Mouse (Mus musculus) heart, embryonic 14.5 days (tissue): Measurements from ENCODE around the gene Gm48551. TPM values are rescaled to one million over a fixed set of nuclear protein-coding genes. Genes with fewer than 3 reads are reported as not detected.

Source experiments
- ATAC-seq: fragments of 200-750 bp; cut with Nextera tagmentation; 2 replicates; pipeline ENCODE4 v1.8.0; 2017; ENCODE audit warnings: low read depth, moderate TSS enrichment; ENCODE audit not compliant: insufficient number of reproducible peaks, insufficient read depth, low FRiP score
- H3K27ac ChIP-seq, 2 experiments: fragments of 200-500 bp in 1 of 2; fragments of 300-500 bp in 1 of 2; sonication (generic) in 1 of 2; replicated peaks in 1 of 2; 2 replicates each; pipeline ENCODE4 v1.5.1; 2012 to 2014; ENCODE audit warnings: low read depth in 2 of 2, low read length in 2 of 2, control low read depth in 1 of 2, mild to moderate bottlenecking in 1 of 2, mixed read lengths in 1 of 2; ENCODE audit not compliant: control insufficient read depth in 1 of 2, insufficient read depth in 1 of 2
- H3K27me3 ChIP-seq: fragments of 300-500 bp; sonication (generic); 2 replicates; pipeline ENCODE4 v1.6.1; 2014; ENCODE audit warnings: mild to moderate bottlenecking, low read length, control low read depth; ENCODE audit not compliant: control insufficient read depth, insufficient read depth
- H3K36me3 ChIP-seq: fragments of 300-500 bp; sonication (generic); 2 replicates; pipeline ENCODE4 v1.6.1; 2014; ENCODE audit warnings: mild to moderate bottlenecking, control low read depth, low read length, mixed read lengths; ENCODE audit not compliant: control insufficient read depth, insufficient read depth
- H3K4me1 ChIP-seq, 2 experiments: fragments of 200-500 bp in 1 of 2; fragments of 300-500 bp in 1 of 2; sonication (generic) in 1 of 2; 2 replicates each; pipeline ENCODE4 v1.6.1; 2012 to 2014; ENCODE audit warnings: low read length in 2 of 2, control low read depth in 1 of 2, mixed read lengths in 1 of 2; ENCODE audit not compliant: control insufficient read depth in 2 of 2, insufficient read depth in 2 of 2
- H3K4me2 ChIP-seq: fragments of 300-500 bp; sonication (generic); 2 replicates; pipeline ENCODE4 v1.6.1; 2014; ENCODE audit warnings: mild to moderate bottlenecking, low read length
- H3K4me3 ChIP-seq, 2 experiments: fragments of 200-500 bp in 1 of 2; fragments of 300-500 bp in 1 of 2; sonication (generic) in 1 of 2; 2 replicates each; pipeline ENCODE4 v1.5.1; 2012 to 2014; ENCODE audit warnings: low read length in 2 of 2, mild to moderate bottlenecking in 2 of 2, control low read depth in 1 of 2, low read depth in 1 of 2, moderate library complexity in 1 of 2; ENCODE audit not compliant: control insufficient read depth in 1 of 2, insufficient read depth in 1 of 2
- H3K9ac ChIP-seq: fragments of 300-500 bp; sonication (generic); 2 replicates; pipeline ENCODE4 v1.6.1; 2014; ENCODE audit warnings: mild to moderate bottlenecking, low read length
- H3K9me3 ChIP-seq: fragments of 300-500 bp; sonication (generic); 2 replicates; pipeline ENCODE4 v1.6.1; 2016; ENCODE audit warnings: low read length, control low read depth; ENCODE audit not compliant: control insufficient read depth
- WGBS: fragments of 180-500 bp; shearing (Covaris S2); extraction: QIAGEN DNeasy Blood & Tissue Kit; methylation state at CpG from one replicate; pipeline ENCODE4 v1.1.7; 2014; 5-methylcytosine and 5-hydroxymethylcytosine counted together
- polyA plus RNA-seq: library from polyadenylated mRNA; unstranded; fragments of >200 nt; fragmentation: Nextera tagmentation; extraction: Ambion mirVana; gene quantifications from 2 replicates; pipeline ENCODE4 v1.2.1, GENCODE M21; 2014

Gm48551 gene
- polyA plus RNA-seq, 1 experiment from 2014 or later: 1.7 TPM

GRCm38 (mm10) chr10:81389801-81390677 lies 5.8 kb downstream of the Gm48551 start:
- H3K4me3 ChIP-seq: no peak overlapping the region
- peak; percentile 48; the same call in 1 of the 2 replicates for ATAC-seq
- H3K36me3 ChIP-seq: peaks cover 38% of the 10 kb centered on the region
- peaks cover 14 to 35% of the 10 kb centered on the region in 2 experiments for H3K4me1 ChIP-seq
- peak overlapping the region; percentile 12; the same call in 1 of the 2 replicates for H3K9ac ChIP-seq
- no peaks in the 10 kb centered on the region for H3K9me3 ChIP-seq
- peak overlapping the region; percentile 17 to 68; a peak in 3 of 4 replicates for H3K27ac ChIP-seq
- no peak overlapping the region for H3K4me2 ChIP-seq
- WGBS: 55% methylated on average over 23 of the region's 23 CpGs
- H3K27me3 ChIP-seq: no peaks in the 10 kb centered on the region

GRCm38 (mm10) chr10:81390678-81390965 lies 6.4 kb downstream of the Gm48551 start:
- H3K9me3 ChIP-seq: no peaks in the 10 kb centered on the region
- peaks cover 10 to 30% of the 10 kb centered on the region in 2 experiments for H3K4me1 ChIP-seq
- no peak for ATAC-seq
- no peaks in the 10 kb centered on the region for H3K27me3 ChIP-seq
- no peak overlapping the region for H3K4me2 ChIP-seq
- no peak overlapping the region for H3K4me3 ChIP-seq
- no peak overlapping the region for H3K27ac ChIP-seq
- H3K9ac ChIP-seq: no peak overlapping the region
- peaks cover 38% of the 10 kb centered on the region for H3K36me3 ChIP-seq
- WGBS: 87% methylated on average over 13 of the region's 13 CpGs

DNA sequence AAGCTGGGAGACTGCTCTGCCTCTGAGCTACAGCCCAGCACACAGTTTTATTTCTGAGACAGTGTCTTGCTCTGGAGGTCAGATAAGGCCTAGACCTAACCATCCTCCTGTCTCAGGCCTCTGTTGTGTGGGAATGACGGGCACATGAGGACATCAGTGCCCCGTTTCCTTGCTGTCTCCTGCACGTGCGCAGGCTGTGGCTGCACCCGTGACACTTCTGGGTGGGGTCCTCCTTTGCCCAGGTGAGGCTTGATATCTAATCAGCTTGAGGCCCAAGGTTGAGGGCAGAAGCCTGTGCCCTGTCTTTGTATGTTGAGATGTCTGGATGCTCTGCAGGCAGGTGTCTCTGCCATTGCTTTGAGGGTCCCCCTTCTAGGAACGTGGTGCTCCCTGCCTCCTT lies 8.0 kb downstream of the Gm48551 start:
- ATAC-seq: no peak
- Histone ChIP-seq H3K36me3 (peaks cover 30% of the 10 kb centered on the region), H3K4me2 (no peak overlapping the region), H3K4me3 (no peak overlapping the region), H3K27me3 (no peaks in the 10 kb centered on the region), H3K27ac (no peak overlapping the region), H3K9ac (no peak overlapping the region), H3K9me3 (no peaks in the 10 kb centered on the region), H3K4me1 (peaks cover 10 to 30% of the 10 kb centered on the region in 2 experiments)
- WGBS: 75% methylated on average over 6 of the region's 6 CpGs

GRCm38 (mm10) chr10:81392781-81393185 lies 8.5 kb downstream of the Gm48551 start, which contains the start of gene Smim24:
Gene Smim24, plus strand, starts transcription at chr10:81393051.
- Histone ChIP-seq H3K36me3 (peaks cover 30% of the 10 kb centered on the region), H3K9ac (peak within 1 kb of the TSS; percentile 69), H3K9me3 (no peaks in the 10 kb centered on the region), H3K27me3 (no peaks in the 10 kb centered on the region), H3K4me2 (peak within 1 kb of the TSS; percentile 71), H3K4me1 (peaks cover 10 to 30% of the 10 kb centered on the region in 2 experiments), H3K27ac (peak within 1 kb of the TSS; percentile 21 to 53; a peak in 3 of 4 replicates), H3K4me3 (peak within 1 kb of the TSS; percentile 30 to 31)
- ATAC-seq: no peak
- WGBS: 60% methylated on average over 14 of the region's 14 CpGs

- no peak for ATAC-seq
- H3K4me2 ChIP-seq: peak overlapping the region; percentile 71
- H3K27ac ChIP-seq: peak overlapping the region; percentile 21 to 53; a peak in 3 of 4 replicates
- H3K9me3 ChIP-seq: no peaks in the 10 kb centered on the region
- peak overlapping the region; percentile 30 to 31 for H3K4me3 ChIP-seq
- peaks cover 10 to 30% of the 10 kb centered on the region in 2 experiments for H3K4me1 ChIP-seq
- H3K9ac ChIP-seq: peak overlapping the region; percentile 69
- WGBS: 8% methylated on average over 19 of the region's 19 CpGs
- H3K36me3 ChIP-seq: peaks cover 29% of the 10 kb centered on the region
- H3K27me3 ChIP-seq: no peaks in the 10 kb centered on the region
Observed at GRCm38 (mm10) chr10:81393456-81394063, 9.3 kb downstream of the Gm48551 start.

- ATAC-seq: no peak
- Histone ChIP-seq H3K9me3 (no peaks in the 10 kb centered on the region), H3K27ac (no peak overlapping the region), H3K27me3 (no peaks in the 10 kb centered on the region), H3K36me3 (peaks cover 36% of the 10 kb centered on the region), H3K9ac (no peak overlapping the region), H3K4me2 (no peak overlapping the region), H3K4me3 (no peak overlapping the region), H3K4me1 (peaks cover 7 to 17% of the 10 kb centered on the region in 2 experiments; a peak in 3 of 4 replicates)
- 12% methylated on average over 5 of the region's 5 CpGs for WGBS
Observed at GRCm38 (mm10) chr10:81395127-81395526, 10.9 kb downstream of the Gm48551 start.

- Histone ChIP-seq H3K27ac (no peak overlapping the region), H3K4me1 (peaks cover 8 to 18% of the 10 kb centered on the region in 2 experiments; a peak in 3 of 4 replicates), H3K4me2 (no peak overlapping the region), H3K9ac (no peak overlapping the region), H3K36me3 (peaks cover 43% of the 10 kb centered on the region), H3K27me3 (no peaks in the 10 kb centered on the region), H3K4me3 (no peak overlapping the region), H3K9me3 (no peaks in the 10 kb centered on the region)
- WGBS: 89% methylated on average over 4 of the region's 4 CpGs
- ATAC-seq: no peak
Observed at GRCm38 (mm10) chr10:81395865-81396264, 11.6 kb downstream of the Gm48551 start.
